Mouse (Mus musculus) spleen, adult 2 months (tissue): ENCODE data around the gene Olfr1393.

ENCODE experiments used
- CTCF ChIP-seq: fragments of 200-500 bp; IDR thresholded peaks from 2 replicates; pipeline ENCODE4 v1.5.1; 2011; ENCODE audit warnings: mild to moderate bottlenecking, inconsistent platforms; ENCODE audit not compliant: insufficient read depth, insufficient read length, insufficient replicate concordance; ENCODE audit errors: extremely low read depth
- POLR2A ChIP-seq: fragments of 200-500 bp; IDR thresholded peaks from 2 replicates; pipeline ENCODE4 v1.6.1; 2011; ENCODE audit warnings: low read depth, low read length, inconsistent platforms

GRCm38 (mm10) chr11:49244595-49244930 lies 33.5 kb upstream of the Olfr1393 start:
- TF ChIP-seq CTCF (no peak), POLR2A (no peak)
